Mouse (Mus musculus) lung, postnatal 0 days (tissue): Measurements from ENCODE around the gene Fxyd2.

Source experiments
- CTCF ChIP-seq: IDR thresholded peaks from 2 replicates; pipeline ENCODE4 v1.5.1; 2016; ENCODE audit warnings: antibody characterized with exemption, mild to moderate bottlenecking
- EP300 ChIP-seq: IDR thresholded peaks from 2 replicates; pipeline ENCODE4 v1.6.1; 2016; ENCODE audit warnings: antibody characterized with exemption, mild to moderate bottlenecking, control low read depth

- TF ChIP-seq CTCF (no peak), EP300 (no peak)
These were observed 23.4 kb downstream of the Fxyd2 start for GRCm38 (mm10) chr9:45422761-45423298.
